Mouse (Mus musculus) monocyte, adult 5-6 weeks (primary cell): Measurements from ENCODE around the gene Rasgrf2. TPM values are rescaled to one million over a fixed set of nuclear protein-coding genes. Genes with fewer than 3 reads are reported as not detected.
"Not testable (repeated sequence)": the region's sequence is repeated elsewhere in the genome, so short reads cannot be mapped to it uniquely, and the experiment has no call there.

ENCODE experiments used
- ATAC-seq: fragments of 153-309, 156-312 bp; replicated peaks from 2 replicates; pipeline ENCODE4 v1.8.0; 2017; ENCODE audit warnings: mild to moderate bottlenecking; ENCODE audit not compliant: low TSS enrichment, insufficient number of reproducible peaks, severe bottlenecking, poor library complexity, low FRiP score
- total RNA-seq: library from RNA; stranded (forward); fragments of 200-1000, 200-491, 200-594 nt; gene quantifications from 3 replicates; pipeline ENCODE4 v1.2.3, GENCODE M21; 2017

Rasgrf2 gene
- 4.1 to 10.9 TPM (median 5.1 TPM) in 3 replicates for total RNA-seq

DNA sequence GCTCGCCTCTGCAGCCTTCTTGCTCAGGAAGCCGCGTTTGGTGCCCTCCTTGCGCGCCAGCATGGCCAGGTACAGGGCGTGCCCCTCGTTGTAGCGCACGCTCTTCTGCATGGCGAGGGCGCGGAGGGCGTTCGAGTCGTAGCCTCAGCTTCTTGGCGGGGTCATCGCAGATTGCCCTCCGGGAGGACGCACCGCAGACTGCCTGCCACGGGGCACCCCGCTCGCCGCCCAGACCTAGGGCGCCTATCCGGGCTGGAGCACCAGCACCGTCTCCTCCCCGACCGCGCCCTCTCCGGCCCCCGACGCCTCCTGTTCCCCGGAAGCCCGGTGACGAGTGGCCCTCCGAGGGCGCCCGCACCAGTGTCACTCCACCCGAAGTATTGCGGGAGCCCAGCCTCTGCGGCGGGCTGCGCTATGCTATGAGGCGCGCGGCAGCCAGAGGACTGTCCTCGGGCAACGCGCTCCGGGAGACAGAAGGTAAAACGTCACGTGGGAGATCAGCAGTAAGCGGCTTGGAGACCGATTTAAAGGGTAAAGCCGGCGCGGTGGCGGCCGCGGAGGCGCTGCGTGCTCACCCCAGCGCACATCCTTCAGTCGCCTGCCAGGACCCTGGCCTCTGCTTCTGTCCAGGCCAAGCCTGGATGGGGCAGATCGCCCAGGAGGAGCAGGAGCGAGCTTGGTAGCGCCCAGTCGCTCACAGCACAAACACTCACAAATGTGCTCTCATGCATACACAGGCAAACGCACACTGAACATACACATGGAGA, at the start of gene Rasgrf2:
TSS of gene Rasgrf2 (minus strand) at position 273 of the 767 bp plus-strand sequence.
- no peak for ATAC-seq

DNA sequence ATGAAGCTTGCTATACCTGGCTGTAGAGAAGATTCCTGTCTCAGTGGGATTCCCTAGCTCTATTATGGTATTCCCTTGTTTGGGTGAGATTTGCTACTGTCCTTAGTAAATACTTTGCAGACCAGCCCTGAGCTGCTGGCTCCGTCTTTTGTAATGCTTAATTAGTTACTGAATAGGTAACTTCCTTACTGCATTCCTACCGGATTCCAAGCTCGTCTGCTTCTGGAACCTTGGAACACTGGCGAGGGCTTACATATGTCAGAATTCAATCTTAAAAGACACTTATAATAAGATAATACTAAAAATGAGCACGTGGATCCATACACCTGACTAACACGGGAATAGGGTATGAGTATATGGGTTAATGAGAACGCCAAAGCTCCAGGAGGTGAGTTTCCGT, 41.2 kb upstream of the Rasgrf2 start:
- ATAC-seq = not testable (repeated sequence)

DNA sequence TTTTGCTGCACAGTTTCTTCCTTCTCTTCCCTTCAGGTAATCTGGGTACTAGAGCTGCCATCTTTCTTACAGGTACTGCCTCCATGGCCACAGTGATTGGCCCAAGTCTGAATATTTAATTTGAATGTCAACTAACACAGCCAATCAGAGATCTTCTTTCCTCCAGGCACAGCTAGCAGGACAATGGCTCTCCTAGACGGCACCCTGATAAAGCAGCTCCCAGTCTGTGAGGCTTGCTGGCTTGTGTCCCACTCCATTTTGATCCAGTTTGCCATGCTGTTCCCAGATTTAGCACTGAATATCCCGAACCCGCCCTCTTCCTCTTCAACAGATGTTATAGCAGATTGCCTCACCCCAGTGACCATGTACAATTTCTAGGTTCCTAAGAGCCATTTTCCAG, 19.1 kb upstream of the Rasgrf2 start:
- ATAC-seq = no peak

DNA sequence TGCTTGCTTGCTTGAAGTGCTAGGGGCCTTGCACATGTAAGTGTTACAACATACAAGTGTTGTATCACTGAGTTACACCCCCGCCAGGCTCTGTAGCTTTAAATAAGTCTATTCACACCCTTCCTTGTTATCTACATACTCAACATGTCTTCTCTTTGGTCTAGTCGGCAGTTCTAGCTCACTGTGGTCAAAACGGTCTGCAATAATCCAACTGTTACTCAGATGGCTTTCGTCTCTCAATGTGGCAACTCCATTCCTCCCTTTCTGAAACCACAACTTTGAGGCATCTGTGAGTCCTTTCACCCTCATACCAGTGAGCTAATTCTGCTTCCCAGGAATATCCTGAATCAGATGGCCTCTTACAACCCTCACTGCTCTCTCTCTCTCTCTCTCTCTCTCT, 17.4 kb upstream of the Rasgrf2 start:
- ATAC-seq = no peak

DNA sequence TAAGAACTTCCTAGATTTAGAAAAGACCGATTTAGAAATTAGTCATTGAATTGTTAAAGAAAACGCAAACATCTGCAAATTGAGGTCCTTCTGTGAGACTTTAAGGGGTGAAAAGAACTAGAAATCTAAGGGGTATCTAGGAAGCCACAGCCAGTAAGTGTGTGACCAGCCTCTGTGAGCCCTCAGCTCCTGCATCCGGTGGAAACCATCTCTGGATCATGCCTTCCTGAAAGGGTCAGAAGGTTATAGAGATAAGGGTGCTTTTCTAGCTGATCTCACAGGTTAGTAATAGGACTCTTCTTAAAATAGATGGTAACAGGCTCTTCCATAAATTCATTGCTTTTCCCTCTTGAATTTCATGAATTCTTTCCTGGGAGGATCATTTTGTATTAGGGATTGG, 3.3 kb upstream of the Rasgrf2 start:
- no peak for ATAC-seq

DNA sequence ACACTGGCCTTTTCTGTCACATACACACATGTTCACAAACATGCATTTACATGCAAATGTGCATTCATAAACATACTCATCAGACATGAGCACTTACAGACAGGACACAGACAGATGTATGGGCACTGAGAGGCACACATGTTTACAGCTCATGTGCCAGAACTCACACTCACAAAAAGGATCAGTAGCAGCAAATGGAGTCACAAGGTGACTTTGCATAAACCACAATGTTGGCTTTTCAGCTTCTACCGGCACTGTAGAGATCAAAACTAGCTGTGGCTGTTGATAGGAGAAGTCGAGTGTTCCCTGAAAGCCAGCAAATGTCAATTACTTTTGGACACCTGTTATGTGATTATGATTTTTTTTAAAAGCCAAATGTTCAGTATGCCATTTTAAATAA, 1.1 kb upstream of the Rasgrf2 start:
- ATAC-seq = no peak

DNA sequence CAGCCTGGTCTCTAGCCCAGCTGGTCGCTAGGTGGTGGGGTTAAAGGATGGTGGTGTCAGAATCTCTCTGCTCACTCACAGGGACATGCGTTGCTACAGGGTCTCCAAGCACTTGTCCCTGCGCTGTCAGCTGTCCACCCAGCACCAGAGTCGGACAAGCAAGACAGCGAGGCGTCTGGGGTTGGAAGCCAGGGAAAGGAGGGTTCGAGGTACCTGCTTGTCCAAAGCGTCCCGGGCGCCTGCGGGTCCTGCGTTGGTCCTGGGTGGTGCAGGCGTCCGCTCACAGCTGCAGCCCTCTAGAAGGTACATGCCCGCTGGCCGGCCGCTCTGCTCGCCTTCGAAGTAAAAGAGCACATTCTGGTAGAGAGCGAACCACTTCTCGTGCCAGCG, 467 bp downstream of the Rasgrf2 start:
- no peak for ATAC-seq

DNA sequence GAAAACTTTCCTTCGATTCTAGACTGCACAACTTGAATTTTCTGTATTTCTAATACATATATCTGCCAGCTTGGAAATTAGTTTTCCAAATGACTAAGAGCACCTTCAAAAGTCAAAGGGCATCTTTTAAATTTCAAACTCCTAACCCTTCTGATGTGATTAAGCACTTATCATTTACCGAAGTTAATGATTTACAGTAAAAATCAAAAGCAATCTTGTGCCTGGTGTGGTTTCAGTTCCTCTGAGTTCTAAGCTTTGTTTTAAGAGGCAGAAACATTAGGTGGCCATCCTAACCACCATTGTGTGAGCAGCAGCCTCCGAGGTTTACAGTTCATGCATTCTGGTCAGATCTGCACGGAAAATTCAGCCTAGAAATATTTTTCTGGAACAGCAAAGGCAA, 1.6 kb downstream of the Rasgrf2 start:
- no peak for ATAC-seq

DNA sequence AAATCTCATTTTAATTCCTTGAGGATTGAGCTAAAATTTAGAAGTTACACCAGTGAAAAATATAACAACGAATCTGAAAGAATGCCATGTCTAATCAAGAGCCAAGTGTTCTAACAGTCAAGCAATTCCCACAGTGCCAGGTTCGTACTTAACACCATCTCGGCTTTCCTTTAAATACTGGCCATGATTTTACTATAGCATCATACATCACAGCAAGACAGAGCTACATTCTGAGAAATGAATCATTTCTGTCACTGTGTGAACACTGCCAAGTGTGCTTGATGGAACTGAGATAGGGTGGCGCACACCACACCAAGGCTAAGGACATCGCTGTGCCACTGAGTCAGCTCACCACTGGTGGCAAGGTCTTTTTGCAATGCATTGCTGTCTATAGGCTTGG, 5.6 kb downstream of the Rasgrf2 start:
- no peak for ATAC-seq

DNA sequence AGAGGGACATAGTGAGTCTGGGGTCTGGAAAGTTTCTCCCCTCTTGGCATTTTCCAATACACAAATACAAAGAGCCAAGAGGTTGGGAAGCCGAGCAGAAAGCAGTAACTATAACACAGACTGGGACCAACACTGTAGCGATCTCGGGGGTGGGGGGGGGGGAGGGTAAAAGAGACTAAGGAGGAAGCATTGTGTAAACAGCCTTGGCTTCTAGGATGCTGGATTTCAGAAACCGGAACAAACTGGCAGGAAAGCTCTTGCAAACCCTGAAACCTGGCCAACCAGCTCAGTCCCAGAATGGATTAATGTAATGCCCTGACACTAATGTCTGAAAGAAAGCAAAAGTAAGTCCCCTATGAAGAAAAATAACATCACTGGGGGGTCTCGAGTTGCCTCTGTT, 11.8 kb downstream of the Rasgrf2 start:
- ATAC-seq = no peak

DNA sequence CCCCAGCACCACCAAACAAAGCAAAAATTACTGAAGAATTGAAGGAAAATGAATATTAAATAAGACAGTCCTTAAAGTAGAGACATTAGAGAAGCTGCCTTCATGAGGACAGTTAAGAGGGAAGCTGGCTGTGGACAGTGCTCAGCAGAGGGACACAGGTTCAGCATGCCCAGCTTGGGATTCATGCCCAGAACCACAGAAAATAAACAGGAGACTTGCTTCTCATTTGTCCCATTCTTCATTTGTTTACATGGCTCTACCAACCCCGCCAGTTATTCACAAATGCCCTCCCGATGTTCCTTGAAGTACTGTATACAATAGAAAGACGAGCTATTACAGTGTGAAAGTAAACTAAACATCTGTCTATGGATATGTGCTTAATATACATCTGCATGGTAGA, 17.4 kb downstream of the Rasgrf2 start:
- no peak for ATAC-seq

DNA sequence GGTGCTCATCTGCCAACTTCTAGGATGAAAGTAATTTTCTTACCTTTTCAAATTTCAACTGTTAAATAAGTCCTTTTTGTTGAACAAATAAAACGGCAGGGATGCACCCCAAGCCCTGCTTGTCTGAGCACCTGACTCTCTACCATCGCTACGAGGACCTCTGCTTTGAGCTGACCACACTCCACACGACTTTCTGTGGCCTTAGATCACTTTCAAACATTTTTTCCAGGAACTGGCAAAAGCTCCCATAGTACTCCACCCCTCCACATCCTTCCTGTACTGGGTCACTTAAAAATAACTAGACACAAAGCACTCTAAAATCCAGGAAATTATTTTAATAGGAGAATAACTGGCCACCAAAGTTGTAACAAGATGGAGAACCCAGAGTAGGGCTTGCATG, 23.2 kb downstream of the Rasgrf2 start:
- no peak for ATAC-seq

DNA sequence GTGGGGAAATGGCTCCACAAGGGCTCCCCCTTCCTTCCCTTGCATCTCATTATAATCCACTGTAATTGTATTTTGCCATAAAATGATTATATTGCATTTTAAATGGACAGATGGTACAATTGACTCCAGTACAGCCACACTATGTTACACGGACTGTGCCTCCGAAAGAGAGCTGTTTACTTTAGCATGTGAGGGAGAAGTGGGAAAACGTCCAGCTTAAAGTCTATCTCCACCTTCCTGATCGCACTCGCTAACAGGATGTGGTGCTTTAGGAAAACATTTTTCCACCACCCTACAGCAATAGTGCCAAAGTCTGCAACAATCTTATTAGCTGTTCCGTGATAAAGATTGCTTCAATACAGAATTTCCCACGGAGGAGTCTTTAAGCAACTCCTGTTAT, 27.2 kb downstream of the Rasgrf2 start:
- no peak for ATAC-seq

DNA sequence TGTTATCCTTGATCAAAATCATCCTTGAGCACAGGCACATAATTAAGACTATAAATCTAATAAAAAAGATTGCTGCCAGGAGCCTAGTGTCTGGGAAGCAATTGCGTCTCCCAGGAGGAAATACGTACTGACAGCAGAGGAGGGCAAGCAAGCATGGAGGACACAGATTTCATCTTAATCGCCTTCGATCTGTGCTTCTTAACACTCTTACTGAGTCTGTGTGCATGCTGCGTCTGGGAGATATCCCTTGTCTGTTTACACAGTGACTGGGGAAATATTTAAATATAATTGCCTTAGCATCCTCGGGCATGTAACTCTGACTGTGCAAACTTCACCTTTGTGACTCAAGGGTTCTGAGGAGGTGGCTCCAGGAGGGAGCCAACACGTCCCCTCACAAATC, 33.0 kb downstream of the Rasgrf2 start:
- no peak for ATAC-seq

DNA sequence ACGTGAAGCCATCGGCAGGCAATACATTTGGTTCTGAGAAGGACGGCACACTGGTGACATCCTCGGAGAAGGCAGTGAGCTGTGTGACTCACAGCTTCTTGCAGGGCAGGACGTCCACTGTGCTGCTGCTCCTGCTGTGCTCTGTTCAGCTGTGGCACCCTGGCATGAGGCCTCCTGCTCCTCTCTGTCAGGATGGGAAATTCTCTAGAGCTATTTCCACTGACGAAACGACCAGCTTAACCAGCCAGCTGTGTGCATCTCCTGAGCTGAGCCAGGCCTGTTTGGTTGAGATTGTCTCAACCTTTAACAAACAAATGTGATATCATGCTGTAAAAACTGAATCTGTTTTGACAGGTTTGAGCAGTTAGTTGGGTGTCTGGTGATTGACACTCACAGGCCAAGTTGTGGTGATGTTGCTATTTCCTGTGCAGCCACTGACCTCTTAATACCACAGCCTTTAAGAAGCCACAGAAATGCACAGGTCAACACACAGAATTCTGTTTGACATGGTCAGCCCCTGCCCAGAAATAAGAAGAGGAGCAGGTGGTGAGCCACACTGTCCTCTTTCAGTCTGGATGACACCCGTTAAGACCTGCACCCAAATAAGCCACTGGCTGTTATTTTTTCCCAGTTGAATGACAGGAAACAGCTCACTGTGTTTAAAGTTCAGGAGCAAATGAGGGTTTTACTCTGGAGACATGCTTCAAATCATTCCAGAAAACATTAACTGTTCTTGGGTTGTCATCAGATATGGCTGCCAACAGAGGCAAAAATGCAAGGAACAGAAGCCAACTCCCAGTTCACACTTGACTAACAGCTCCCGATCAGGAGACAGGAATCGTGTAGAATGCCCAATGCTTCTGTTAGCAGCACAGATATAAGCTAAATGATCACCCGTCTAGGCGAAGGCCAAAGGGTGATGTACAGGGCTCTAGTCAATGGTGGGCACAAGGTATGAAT, 36.0 kb downstream of the Rasgrf2 start:
- ATAC-seq = peak; percentile 53

DNA sequence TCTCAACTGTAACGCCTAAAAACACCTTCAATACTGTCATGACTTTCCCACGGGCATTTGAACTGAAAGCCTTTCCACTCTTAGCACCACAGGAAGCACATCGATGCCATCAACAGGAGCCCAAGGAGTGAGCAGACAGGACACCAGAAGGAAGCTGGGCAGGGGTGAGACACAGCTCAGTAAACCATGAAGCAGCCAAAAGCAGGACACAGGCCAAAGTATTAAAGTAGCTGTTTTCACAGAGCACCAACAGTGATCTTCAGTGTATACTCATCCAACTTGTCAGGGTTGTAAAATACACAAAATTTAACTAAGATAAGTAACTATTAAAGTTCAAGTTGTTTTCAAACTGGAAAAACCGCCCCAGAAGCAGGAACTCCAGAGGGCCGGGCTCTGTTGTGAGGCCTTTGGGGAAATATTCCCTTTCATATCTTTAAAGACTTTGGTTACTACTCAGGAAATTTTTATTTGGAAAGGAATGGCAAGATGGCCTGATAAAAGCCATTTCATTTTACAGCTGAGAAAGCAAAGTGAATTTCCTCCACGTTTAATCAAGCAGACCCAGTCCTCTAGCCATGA, 37.7 kb downstream of the Rasgrf2 start:
- no peak for ATAC-seq

DNA sequence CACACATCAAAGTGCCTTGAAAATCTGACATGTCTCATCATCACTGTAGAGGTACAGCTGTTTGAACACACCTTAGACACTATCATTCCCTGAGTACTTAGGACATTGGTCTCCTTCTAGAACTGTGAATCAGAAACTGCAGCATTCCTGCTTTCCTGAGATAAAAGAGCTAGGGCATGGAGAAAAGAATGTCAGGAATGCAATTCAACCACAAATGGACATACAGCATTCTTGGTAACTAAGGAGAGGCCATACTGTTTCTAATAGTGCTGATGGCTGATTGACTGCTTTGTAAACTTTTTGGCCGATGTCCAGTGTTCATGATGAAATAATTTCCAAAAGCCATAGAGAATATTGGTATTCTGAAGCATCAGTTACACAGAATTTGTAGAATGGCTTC, 58.3 kb downstream of the Rasgrf2 start:
- no peak for ATAC-seq

DNA sequence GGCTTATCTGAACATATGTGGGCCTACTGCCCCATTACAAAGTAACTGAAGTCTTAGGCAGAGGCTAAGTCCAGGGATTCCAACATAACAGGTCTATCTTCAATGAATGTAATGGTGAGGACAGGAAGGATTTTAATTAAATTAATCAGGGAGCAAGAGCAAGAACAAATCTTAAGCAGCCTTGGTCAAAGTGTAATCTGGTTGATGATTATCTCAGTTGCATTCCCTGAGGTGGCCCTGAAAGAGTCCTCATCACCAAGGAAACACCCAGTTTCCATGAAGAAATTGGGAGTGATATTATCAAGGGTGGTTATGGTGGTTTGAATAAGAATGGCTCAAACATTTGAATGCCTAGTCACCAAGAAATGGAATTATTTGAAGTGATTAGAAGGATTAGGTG, 62.8 kb downstream of the Rasgrf2 start:
- no peak for ATAC-seq

DNA sequence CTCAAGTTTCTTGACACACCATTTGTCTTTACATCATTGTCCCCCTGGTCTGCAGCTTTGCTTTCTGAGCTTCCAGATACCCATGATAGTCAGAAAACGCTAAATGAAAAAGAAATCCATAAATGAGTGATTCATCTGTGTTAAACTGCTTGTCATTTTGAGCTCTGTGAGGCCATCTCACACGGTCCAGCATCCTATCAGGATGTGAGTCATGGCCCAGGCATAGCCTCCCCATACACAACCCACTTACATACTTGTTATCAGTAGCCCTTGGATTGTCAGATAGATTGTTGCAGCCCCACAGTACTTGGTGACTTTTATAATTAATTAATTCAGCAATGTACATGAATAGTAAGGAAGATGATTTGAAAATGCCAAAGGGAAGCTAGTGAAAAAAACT, 63.6 kb downstream of the Rasgrf2 start:
- no peak for ATAC-seq

DNA sequence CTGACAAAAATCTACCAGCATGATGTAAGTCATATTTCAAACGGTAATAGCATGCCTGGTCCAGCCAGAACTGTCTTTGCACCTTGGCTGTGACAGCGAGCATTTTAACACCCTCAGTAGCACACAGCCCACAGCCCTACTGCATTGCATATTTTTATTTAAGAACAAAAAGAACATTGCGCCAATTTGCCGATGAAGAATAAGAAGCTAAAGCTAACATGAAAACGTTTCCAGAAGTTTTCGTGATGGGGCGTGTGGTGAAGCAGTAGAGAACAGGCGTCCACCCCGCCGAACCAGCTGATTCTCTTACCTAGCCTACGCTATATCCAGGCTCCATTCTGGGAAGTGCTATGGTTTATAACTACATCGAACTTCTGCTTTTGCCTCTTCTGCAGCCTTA, 77.7 kb downstream of the Rasgrf2 start:
- no peak for ATAC-seq
